Mouse (Mus musculus) kidney, postnatal 0 days (tissue): ENCODE data around the gene Prg4. TPM values are rescaled to one million over a fixed set of nuclear protein-coding genes. Genes with fewer than 3 reads are reported as not detected.

Source experiments
- ATAC-seq: fragments of 200-750 bp; cut with Nextera tagmentation; replicated peaks from 2 replicates; pipeline ENCODE4 v1.8.0; 2017; ENCODE audit warnings: low read depth, moderate number of reproducible peaks, moderate TSS enrichment, moderate library complexity; ENCODE audit not compliant: low FRiP score
- DNase-seq: peaks from one replicate; pipeline ENCODE4 v3.0.0-alpha.2; 2016; ENCODE audit warnings: low spot score
- H3K27ac ChIP-seq: fragments of 300-500 bp; sonication (generic); 2 replicates; pipeline ENCODE4 v1.5.1; 2014; ENCODE audit warnings: mild to moderate bottlenecking
- H3K27me3 ChIP-seq: fragments of 300-500 bp; sonication (generic); 2 replicates; pipeline ENCODE4 v1.6.1; 2014; ENCODE audit warnings: low read length, mixed read lengths; ENCODE audit not compliant: insufficient read depth
- H3K36me3 ChIP-seq: fragments of 300-500 bp; sonication (generic); 2 replicates; pipeline ENCODE4 v1.6.1; 2014; ENCODE audit warnings: low read length, mixed read lengths; ENCODE audit not compliant: insufficient read depth
- H3K4me1 ChIP-seq: fragments of 300-500 bp; sonication (generic); replicated peaks from 2 replicates; pipeline ENCODE4 v1.6.1; 2014; ENCODE audit warnings: antibody characterized with exemption, low read length, mixed read lengths; ENCODE audit not compliant: insufficient read depth
- H3K4me2 ChIP-seq: fragments of 300-500 bp; sonication (generic); 2 replicates; pipeline ENCODE4 v1.6.1; 2014; ENCODE audit warnings: mild to moderate bottlenecking, low read length, moderate library complexity, mixed read lengths
- H3K4me3 ChIP-seq: fragments of 300-500 bp; sonication (generic); replicated peaks from 2 replicates; pipeline ENCODE4 v1.5.1; 2014; ENCODE audit warnings: low read depth, low read length
- H3K9ac ChIP-seq: fragments of 300-500 bp; sonication (generic); 2 replicates; pipeline ENCODE4 v1.6.1; 2014; ENCODE audit warnings: low read depth, low read length
- H3K9me3 ChIP-seq: fragments of 300-500 bp; sonication (generic); replicated peaks from 2 replicates; pipeline ENCODE4 v1.6.1; 2016; ENCODE audit warnings: low read length, inconsistent platforms, mixed read lengths
- CTCF ChIP-seq: IDR thresholded peaks from 2 replicates; pipeline ENCODE4 v1.5.1; 2016; ENCODE audit warnings: antibody characterized with exemption, low read depth, mild to moderate bottlenecking, moderate library complexity
- WGBS: fragments of 180-500 bp; shearing (Covaris S2); extraction: QIAGEN DNeasy Blood & Tissue Kit; methylation state at CpG from one replicate; pipeline ENCODE4 v1.1.7; 2014; 5-methylcytosine and 5-hydroxymethylcytosine counted together
- polyA plus RNA-seq: library from polyadenylated mRNA; unstranded; fragments of >200 nt; fragmentation: Nextera tagmentation; extraction: Ambion mirVana; gene quantifications from 2 replicates; pipeline ENCODE4 v1.2.1, GENCODE M21; 2015

Prg4 gene
- polyA plus RNA-seq, 1 experiment from 2014 or later, result 0.30 TPM

DNA sequence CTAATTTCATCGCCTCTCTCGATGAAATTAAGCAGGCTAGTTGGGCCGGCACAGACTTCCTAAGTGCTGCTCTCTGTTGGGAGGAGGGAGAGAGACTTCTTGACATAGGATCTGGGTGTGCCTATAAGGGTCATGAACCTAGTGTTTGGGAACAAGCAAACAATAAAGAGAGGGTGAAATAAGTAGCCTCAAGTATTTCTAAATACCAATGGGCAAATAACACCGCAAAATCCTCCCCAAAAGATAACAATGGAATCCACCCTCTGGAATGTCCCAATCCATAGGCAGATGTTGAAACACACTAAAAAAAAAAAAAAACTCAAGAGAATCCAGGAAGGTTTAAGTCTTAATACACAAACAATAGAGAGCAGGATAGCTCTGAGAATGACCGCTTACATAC is 2.9 kb downstream of the Prg4 start:
- 68% methylated on average over 5 of the region's 5 CpGs for WGBS
- no peak for TF ChIP-seq CTCF
- Histone ChIP-seq H3K4me1 (no peaks in the 10 kb centered on the region), H3K36me3 (no peaks in the 10 kb centered on the region), H3K9ac (no peak overlapping the region), H3K4me2 (no peak overlapping the region), H3K4me3 (no peak overlapping the region), H3K27me3 (no peaks in the 10 kb centered on the region), H3K27ac (no peak overlapping the region), H3K9me3 (no peaks in the 10 kb centered on the region)
- ATAC-seq, result no peak
- no peak for DNase-seq

DNA sequence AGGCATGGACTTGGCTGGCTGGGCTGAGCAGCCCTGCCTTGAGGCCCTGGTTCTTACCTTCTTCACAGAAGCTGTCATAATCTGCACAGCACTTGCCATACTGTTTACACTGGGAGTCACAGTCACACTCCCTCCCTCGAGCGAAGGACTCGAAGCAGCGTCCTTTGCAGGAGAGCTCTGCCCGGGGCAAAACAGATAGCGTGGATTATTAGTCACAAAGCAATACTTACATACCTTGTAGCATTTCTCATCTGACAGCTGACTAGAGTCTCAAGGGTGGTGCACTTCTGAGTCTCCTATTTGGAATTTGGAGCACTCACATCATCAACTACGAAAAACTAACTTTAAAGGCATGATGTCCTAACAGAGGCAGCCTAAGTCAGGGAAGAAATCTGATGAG is 5.4 kb downstream of the Prg4 start:
- H3K4me2 ChIP-seq, result no peak overlapping the region
- H3K4me3 ChIP-seq, result no peak overlapping the region
- no peak overlapping the region for H3K9ac ChIP-seq
- WGBS, result 59% methylated on average over 7 of the region's 7 CpGs
- H3K27ac ChIP-seq, result no peak overlapping the region
- H3K27me3 ChIP-seq, result no peaks in the 10 kb centered on the region
- no peaks in the 10 kb centered on the region for H3K36me3 ChIP-seq
- ATAC-seq (no peak), DNase-seq (no peak)
- no peaks in the 10 kb centered on the region for H3K4me1 ChIP-seq
- H3K9me3 ChIP-seq, result no peaks in the 10 kb centered on the region
- no peak for TF ChIP-seq CTCF

DNA sequence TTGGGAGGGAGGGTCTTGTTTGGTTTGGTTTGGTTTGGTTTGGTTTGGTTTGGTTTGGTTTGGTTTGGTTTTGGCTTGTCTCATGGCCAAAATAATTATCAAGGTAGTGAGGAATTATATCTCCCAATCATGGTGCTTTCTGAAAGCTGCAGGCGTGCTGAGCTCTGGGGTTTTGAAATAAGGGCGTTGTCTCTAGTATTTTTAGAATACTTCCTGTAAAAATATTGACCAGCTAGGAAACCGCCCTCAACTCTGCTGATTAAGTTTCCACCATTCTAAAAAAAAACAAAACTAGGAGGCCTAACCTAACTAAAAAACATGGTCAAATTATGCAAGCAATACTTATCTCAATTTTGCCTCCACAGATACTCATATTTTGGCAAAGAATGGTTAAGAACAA is 6.4 kb downstream of the Prg4 start:
- H3K9ac ChIP-seq, result no peak overlapping the region
- no peak overlapping the region for H3K4me2 ChIP-seq
- H3K27me3 ChIP-seq, result no peaks in the 10 kb centered on the region
- ATAC-seq, result no peak
- no peaks in the 10 kb centered on the region for H3K36me3 ChIP-seq
- 72% methylated on average over 3 of the region's 3 CpGs for WGBS
- no peaks in the 10 kb centered on the region for H3K4me1 ChIP-seq
- no peak overlapping the region for H3K27ac ChIP-seq
- no peak for DNase-seq
- no peaks in the 10 kb centered on the region for H3K9me3 ChIP-seq
- H3K4me3 ChIP-seq, result no peak overlapping the region
- TF ChIP-seq CTCF, result no peak

DNA sequence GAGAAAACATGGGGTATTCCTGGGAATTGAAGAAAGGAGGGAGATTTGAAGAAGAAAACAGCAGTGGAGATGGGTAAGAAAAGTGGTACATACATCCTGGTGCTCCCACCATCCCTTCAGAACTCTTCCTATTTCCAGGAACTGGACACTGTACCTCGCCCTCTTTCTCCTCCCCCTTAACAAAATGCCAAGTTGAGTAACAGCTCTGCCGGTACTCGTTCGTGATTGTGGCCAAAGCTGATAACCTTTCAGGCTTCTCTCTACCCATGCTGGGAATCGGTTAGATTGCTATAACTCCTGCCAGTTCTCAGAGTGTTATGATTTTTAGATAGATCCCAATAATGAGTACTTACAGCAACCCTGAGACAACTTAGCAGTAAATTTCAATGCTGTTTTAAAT is 7.0 kb downstream of the Prg4 start:
- Histone ChIP-seq H3K27me3 (no peaks in the 10 kb centered on the region), H3K4me1 (no peaks in the 10 kb centered on the region), H3K27ac (no peak overlapping the region), H3K9ac (no peak overlapping the region), H3K4me3 (no peak overlapping the region), H3K4me2 (no peak overlapping the region), H3K9me3 (no peaks in the 10 kb centered on the region), H3K36me3 (no peaks in the 10 kb centered on the region)
- 81% methylated on average over 5 of the region's 5 CpGs for WGBS
- no peak for TF ChIP-seq CTCF
- ATAC-seq (no peak), DNase-seq (no peak)

DNA sequence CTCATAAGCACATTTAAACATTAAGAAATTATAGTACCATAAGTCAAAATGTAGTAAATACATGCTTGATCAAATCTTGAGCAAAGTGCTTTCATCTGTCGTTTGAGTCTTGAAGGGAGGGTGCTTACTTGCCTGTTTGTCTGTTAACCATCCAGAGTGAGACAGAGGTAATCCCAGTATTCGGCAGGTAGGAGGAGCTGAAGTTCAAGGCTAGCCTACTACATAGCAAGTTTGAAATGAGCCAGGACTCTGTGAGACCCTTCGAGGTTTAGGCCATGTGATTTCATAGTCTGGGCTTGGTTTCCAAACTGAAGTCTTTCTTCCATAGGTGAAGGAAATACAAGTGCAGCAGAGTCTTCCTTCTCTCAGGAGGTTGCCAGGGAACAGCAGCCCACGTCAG is 24.2 kb downstream of the Prg4 start:
- no peaks in the 10 kb centered on the region for H3K4me1 ChIP-seq
- no peak for ATAC-seq
- H3K36me3 ChIP-seq, result peaks cover 47% of the 10 kb centered on the region
- H3K9me3 ChIP-seq, result no peaks in the 10 kb centered on the region
- 71% methylated on average over 4 of the region's 4 CpGs for WGBS
- H3K27ac ChIP-seq, result no peak overlapping the region
- TF ChIP-seq CTCF, result peak; percentile 34; the same call in 1 of the 2 replicates
- no peaks in the 10 kb centered on the region for H3K27me3 ChIP-seq
- no peak overlapping the region for H3K4me3 ChIP-seq
- no peak overlapping the region for H3K9ac ChIP-seq
- no peak overlapping the region for H3K4me2 ChIP-seq
- DNase-seq, result peak; percentile 13

DNA sequence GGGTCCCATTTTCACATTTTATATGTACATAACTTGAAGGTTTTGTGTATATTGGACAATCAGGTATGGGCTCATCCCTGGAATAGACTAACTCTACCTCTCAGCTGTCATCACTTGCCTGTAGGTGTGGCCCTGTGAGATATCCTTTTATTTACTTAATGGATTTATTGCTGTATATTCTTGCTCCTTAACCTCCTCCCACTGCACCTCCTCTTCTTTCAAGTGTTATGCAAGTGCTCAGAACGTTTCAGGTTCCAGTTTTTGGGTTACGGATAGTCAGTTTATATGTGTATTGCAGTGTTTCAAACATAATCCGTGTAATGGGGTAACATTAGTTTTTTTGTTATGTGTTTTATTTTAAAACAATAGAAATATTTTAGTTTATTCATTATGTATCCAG is 27.3 kb downstream of the Prg4 start:
- no peak for ATAC-seq
- no peaks in the 10 kb centered on the region for H3K4me1 ChIP-seq
- no peak for TF ChIP-seq CTCF
- DNase-seq, result no peak
- H3K27ac ChIP-seq, result no peak overlapping the region
- no peak overlapping the region for H3K9ac ChIP-seq
- no peaks in the 10 kb centered on the region for H3K9me3 ChIP-seq
- no peaks in the 10 kb centered on the region for H3K27me3 ChIP-seq
- H3K4me3 ChIP-seq, result no peak overlapping the region
- WGBS, result 83% methylated on average over 3 of the region's 3 CpGs
- H3K4me2 ChIP-seq, result no peak overlapping the region
- peaks cover 47% of the 10 kb centered on the region for H3K36me3 ChIP-seq

DNA sequence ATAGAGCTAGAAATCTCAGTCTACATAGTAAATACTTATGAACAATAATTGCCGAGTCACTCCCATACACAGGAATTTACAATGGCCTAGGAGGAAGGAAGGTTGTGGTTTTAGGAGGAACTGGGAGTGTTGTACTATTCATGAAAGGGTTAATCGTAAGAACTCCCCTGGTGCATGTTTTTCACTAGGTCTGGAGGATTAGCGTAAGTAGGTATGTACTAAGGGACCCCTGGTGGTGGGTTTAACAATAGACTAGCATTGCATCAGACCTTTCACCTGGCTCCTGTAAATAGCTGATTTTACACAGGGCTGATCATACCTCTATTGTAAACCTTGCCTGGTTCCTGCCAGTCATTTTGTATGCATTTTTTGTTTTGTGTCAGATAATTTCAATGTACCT is 39.7 kb downstream of the Prg4 start:
- DNase-seq, result no peak
- Histone ChIP-seq H3K9ac (no peak overlapping the region), H3K4me2 (no peak overlapping the region), H3K27ac (no peak overlapping the region), H3K36me3 (peaks cover 81% of the 10 kb centered on the region), H3K4me3 (no peak overlapping the region), H3K9me3 (no peaks in the 10 kb centered on the region), H3K27me3 (no peaks in the 10 kb centered on the region), H3K4me1 (no peaks in the 10 kb centered on the region)
- no peak for TF ChIP-seq CTCF
- ATAC-seq, result no peak
- 76% methylated on average over 3 of the region's 3 CpGs for WGBS
